ENCODE assay signal across 12 mouse cellular contexts in the genomic region with DNA sequence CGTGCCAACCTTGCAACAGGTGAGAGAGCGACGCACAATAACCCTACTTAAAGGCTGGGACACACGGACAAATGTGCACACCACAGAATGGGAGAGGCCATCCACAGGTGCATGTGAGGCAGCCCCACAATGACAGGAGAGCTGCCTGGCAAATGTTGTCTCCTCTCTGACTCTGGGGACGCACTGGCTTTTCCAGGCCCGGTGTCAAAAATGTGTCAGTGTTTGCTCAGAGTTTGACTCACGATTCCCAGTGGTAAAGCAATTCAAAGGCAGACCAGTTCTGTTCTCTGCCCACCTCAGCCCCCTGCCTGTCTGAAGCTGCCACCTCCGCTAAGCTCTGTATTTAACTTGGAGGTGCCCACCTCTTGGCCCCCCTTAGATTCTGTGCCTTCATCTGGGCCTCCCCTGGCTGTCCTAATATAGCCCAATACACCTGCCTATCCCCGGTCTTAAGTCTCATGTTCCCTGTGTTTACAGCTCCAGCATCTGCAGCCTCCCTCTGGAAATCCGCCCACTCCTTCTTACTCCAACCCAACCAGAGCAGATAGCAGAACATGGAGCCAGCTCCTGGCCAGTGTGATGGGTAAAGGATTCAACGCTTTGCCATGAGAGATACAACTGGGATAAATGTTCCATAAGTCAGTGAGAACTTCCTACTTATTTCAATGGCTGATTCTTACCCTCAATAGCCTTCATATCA.
A peak's percentile ranks its signal among the peaks of the same experiment; 100 is the strongest.
DNase-seq lines count a peak whose midpoint lies in the region; ATAC-seq lines count a peak whose summit lies in the region.
"Had no signal": no experiment of that assay in that cellular context is flagged by ENCODE, and none has a peak within 500 bp of the region (broad histone marks: within the 10 kb centered on the region; RNA-seq: fewer than 3 reads in every experiment).

No protein-coding gene starts in this region.

- H3K36me3 ChIP-seq in heart, embryonic 10.5 days, result no peaks in the 10 kb centered on the region
- no peaks in the 10 kb centered on the region for H3K36me3 ChIP-seq in heart, embryonic 15.5 days
- H3K36me3 ChIP-seq in intestine, embryonic 15.5 days, result no peaks in the 10 kb centered on the region

- H3K9ac ChIP-seq in heart, embryonic 15.5 days, result no peak overlapping the region
- no peak overlapping the region for H3K9ac ChIP-seq in intestine, embryonic 15.5 days

- no peaks in the 10 kb centered on the region for H3K27me3 ChIP-seq in heart, embryonic 10.5 days (ENCODE audit: insufficient read depth, poor library complexity, severe bottlenecking)
- no peaks in the 10 kb centered on the region for H3K27me3 ChIP-seq in heart, embryonic 15.5 days
- no peaks in the 10 kb centered on the region for H3K27me3 ChIP-seq in intestine, embryonic 15.5 days (replicated peaks)

- H3K4me3 ChIP-seq in heart, embryonic 10.5 days, result no peak overlapping the region
- H3K4me3 ChIP-seq in heart, embryonic 15.5 days, result no peak overlapping the region
- no peak overlapping the region for H3K4me3 ChIP-seq in intestine, embryonic 15.5 days (replicated peaks)

- H3K4me2 ChIP-seq in heart, embryonic 15.5 days, result no peak overlapping the region
- H3K4me2 ChIP-seq in intestine, embryonic 15.5 days (replicated peaks), result no peak overlapping the region
- H3K4me2 ChIP-seq: liver, embryonic 11.5 days had no signal

- peak; percentile 29 for DNase-seq in adrenal gland, postnatal 14 days
- no peak for DNase-seq in adrenal gland, postnatal 4 days (ENCODE audit: low spot score in 2 of 2)
- DNase-seq in heart, embryonic 10.5 days (ENCODE audit: low spot score), result no peak
- DNase-seq in heart, adult 8-10 months (ENCODE audit: low spot score), result no peak
- DNase-seq in adipocyte (ENCODE audit: low spot score) (peak; percentile 29), MN1 (ENCODE audit: low spot score) (no peak)
- DNase-seq: lung, postnatal 36 days; thymus, postnatal 4 days had no signal

- H3K9me3 ChIP-seq in heart, embryonic 10.5 days, result no peaks in the 10 kb centered on the region
- no peaks in the 10 kb centered on the region for H3K9me3 ChIP-seq in heart, embryonic 15.5 days (replicated peaks)
- no peaks in the 10 kb centered on the region for H3K9me3 ChIP-seq in intestine, embryonic 15.5 days

- peak overlapping the region; percentile 56; the same call in 1 of the 2 replicates for H3K27ac ChIP-seq in heart, embryonic 10.5 days
- peak overlapping the region; percentile 76 for H3K27ac ChIP-seq in heart, embryonic 15.5 days
- H3K27ac ChIP-seq in intestine, embryonic 15.5 days, result no peak overlapping the region

- peaks cover 80% of the 10 kb centered on the region for H3K4me1 ChIP-seq in heart, embryonic 10.5 days
- peaks cover 79% of the 10 kb centered on the region for H3K4me1 ChIP-seq in heart, embryonic 15.5 days (replicated peaks)
- H3K4me1 ChIP-seq in intestine, embryonic 15.5 days (replicated peaks), result peaks cover 30% of the 10 kb centered on the region

- WGBS in heart, embryonic 10.5 days, result 80% methylated on average over 11 of the region's 11 CpGs
- WGBS in heart, embryonic 15.5 days, result 59% methylated on average over 11 of the region's 11 CpGs
- WGBS in intestine, embryonic 15.5 days, result 70% methylated on average over 11 of the region's 11 CpGs

- no peak; the same call in 1 of the 2 replicates for ATAC-seq in heart, embryonic 15.5 days (replicated peaks; ENCODE audit: insufficient number of reproducible peaks, insufficient read depth, low FRiP score, low read depth)
- ATAC-seq in intestine, embryonic 15.5 days, result no peak
- ATAC-seq: midbrain, embryonic 16.5 days had no signal

Comparison
In these comparisons a context has a peak if more than half of its experiments do, and no peak if none do; other contexts are left out.
1. DNase-seq: peak in adrenal gland, postnatal 14 days (single experiment) and adipocyte (single experiment); none in adrenal gland, postnatal 4 days (0 of 2), heart, embryonic 10.5 days (single experiment), heart, adult 8-10 months (single experiment) and MN1 (single experiment).